Mouse (Mus musculus) lung, postnatal 25 days (tissue): ENCODE data around the gene Pdx1.
A peak's percentile ranks its signal among the peaks of the same experiment; 100 is the strongest.

Experiments
- DNase-seq: peaks from one replicate; pipeline ENCODE4 v3.0.0; 2022; ENCODE audit warnings: low spot score

The Pdx1 gene

DNA sequence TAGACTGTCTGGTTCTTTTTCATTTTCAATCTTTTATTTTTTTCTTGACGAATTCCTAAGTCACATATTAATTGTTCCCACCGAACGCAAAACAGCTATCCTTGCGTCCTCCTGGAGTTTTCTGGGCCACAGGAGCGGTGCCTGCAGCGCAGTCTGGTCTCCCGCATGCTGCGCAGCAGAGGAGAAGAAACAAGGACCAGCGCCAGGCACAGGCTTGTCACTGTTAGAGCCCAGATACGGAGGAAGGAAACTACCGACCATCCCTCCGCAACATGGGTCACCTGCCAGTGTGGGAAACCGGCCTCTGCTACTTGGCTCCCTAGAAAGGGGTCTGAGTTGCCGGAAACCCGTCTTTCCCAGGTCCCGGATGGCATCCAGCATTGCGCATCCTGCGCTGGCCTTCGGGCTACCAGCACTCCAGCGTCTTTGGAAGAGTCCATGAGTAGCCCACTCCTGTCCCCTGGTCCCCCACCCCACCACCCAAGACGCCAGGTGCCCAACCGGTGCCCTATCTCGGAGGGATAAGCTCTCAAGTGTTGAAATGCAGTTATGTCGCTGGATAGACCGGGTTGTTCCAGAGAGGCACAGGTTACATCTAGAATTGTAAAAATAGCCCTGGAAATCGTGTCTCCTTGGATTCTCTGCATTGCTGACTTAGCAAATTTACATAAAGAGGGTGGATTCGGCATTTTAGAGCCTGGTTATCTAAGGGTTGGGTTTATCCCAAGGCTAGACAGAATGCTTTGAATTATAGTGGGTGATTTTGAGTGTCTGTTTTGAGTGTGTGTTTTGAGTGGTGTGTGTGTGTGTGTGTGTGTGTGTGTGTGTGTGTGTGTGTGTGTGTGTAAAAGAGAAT lies 43.3 kb downstream of the Pdx1 start:
- DNase-seq = no peak

DNA sequence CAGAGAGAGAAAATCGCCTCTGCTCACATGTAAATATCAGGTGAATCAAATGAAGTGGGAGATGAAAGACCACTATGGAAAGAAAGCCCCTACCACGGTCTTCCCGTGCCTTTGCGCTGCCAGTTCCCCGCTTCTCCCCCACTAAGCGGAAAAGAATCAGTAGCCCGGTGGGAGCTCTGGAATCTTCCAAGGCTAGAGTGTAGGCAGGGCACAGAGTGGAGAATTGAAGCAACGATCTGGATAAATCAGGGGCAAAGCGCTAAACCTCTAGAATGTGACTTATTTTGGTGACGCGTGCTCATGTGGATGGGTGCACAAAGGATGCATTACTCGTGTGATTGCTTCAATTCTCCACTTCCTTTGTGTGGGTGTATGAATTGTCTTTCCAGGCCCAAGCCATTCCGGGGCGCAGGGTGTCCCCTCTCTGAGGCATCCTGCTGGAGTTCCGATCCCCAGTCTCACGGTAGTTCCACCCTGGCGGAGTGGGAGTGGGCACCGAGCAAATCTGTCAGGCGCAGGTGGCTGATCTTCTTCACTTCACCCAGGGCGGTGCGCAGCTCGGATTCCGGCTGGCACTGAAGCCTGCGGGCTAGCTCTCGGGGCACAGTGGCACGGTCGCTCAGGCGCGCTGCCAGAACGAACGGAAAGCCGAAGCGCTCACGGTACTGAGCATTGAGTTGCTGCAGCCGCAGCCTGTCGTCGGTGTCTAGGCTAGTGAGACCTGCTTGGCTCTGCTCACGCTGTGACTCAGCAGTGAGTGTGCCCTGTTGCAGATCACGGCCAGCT lies 45.1 kb downstream of the Pdx1 start:
- DNase-seq = no peak

DNA sequence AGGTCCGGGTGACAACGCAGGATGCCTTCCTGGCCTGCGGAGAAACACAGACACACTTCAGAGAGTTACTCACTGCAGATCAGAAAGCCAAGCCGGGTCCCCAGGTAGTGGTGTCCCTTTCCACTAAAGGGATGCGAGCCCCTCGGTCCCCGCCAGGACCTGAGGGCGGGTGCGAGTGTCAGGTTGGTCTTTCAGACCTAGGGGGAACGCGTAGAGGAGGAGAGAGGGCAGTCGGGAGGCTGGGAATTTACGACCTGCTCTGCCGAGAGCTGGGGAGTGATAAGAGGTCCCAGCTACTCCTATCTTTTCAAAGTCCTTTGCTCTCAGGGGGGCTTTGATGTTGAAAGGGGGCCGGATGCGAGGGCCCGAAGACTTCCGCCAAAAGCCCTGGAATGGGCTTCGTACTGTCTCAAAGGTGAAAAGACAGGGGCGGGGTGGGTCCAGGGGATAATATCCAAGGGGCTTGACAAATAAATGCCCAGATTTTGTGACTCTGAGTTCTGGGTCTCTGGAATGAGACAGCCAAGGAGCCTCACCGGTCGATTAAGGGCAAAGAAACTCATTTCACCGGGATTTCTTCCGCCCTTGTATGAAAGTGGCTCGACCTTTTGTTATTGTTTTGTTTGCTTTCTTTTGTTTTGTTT lies 45.8 kb downstream of the Pdx1 start:
- DNase-seq = no peak

DNA sequence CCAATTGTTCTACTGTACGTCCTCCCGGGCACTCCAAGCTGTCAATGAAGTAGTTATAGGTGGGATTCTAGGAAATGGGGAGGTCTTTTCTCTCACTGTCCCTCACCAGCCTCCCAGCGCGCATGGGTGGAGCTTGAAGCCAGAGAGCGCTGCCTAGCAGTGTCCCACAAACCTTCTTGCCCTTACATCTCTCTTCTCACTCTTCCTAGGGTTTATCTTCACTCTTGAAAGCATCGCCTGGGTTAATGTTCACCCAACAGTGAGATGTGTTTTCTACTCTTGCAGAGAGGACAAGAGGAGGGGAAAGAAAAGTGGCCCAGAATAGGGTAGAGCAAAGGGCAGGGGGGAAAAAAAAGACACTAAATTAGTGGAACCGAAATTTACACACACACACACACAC lies 47.6 kb downstream of the Pdx1 start:
- no peak for DNase-seq

DNA sequence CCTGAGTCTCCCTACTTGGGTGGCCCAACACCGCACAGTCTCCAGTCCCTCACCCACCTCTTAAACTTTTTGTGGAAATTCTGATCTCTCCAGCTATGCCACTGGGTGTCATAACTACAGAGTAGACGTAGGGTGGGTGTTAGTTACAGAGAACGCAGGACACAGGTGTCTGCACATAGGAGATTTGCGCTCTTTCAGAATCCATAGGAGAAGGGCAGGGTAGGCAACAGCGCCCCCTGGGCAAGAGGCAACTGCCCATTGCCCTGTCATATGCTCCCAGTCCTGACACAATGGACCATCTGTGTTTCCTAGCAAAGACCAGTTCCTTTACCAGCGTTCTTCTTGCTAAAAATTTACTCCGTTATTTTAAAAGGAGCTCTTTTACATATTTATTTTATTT lies 48.2 kb downstream of the Pdx1 start:
- no peak for DNase-seq

DNA sequence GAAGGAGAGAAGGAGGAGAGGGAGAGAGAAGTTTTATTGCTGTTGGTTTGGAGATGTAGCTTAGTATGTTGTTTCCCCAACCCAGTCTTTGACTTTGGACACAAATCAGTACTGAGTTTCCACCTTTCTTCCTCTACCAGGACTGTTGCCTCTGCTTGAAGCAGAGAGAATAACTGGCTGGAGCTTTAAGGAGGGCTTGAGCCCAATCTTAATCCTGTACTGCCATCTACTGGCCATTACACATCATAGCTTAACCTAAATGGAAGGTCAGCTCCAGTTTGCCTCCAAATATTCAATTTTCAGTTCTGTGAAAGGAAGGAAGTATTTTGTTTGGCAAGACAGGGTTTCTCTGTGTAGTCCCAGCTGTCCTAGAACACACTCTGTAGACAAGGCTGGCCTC lies 49.9 kb downstream of the Pdx1 start:
- peak; percentile 50 for DNase-seq

GRCm38 (mm10) chr5:147322183-147322582 lies 52.4 kb downstream of the Pdx1 start, which contains the start of gene Urad:
Gene Urad, minus strand, starts transcription at chr5:147322440.
- no peak for DNase-seq

GRCm38 (mm10) chr5:147323237-147323917 lies 53.6 kb downstream of the Pdx1 start:
- DNase-seq = peak; percentile 62
